Mouse (Mus musculus): ENCODE measurements around the gene Actn4. TPM values are rescaled to one million over a fixed set of nuclear protein-coding genes. Genes with fewer than 3 reads are reported as not detected.
A peak's percentile ranks its signal among the peaks of the same experiment; 100 is the strongest.

Actn4 gene
- polyA plus RNA-seq, 1 experiment from 2014 or later, result 134 TPM

DNA sequence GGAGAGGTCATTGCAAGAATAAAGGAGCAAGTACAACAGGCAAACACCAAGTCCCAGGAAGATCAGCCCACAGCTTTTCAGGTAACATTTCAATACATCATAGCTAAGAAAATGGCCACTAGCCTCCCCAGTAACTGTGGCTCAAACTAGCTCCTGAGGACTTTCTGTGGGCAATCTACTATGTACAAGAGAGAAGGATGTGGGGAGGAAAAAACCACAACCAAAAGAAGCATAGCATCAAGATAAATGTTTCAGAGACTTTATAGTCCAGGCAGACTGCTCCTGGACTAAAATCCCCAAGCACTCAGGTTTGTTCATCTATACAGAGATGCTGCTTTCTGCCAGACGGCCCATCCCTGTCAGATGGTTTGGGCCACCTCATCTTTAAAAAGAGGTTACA lies 5.9 kb downstream of the Actn4 start:
- H3K27ac ChIP-seq (replicated peaks), result no peak overlapping the region
- no peak overlapping the region for H3K4me3 ChIP-seq
- H3K9me3 ChIP-seq, result no peaks in the 10 kb centered on the region
- H3K4me1 ChIP-seq, result peaks cover 58% of the 10 kb centered on the region
- ATAC-seq (replicated peaks), result no peak
- WGBS, result 86% methylated on average over 1 of the region's 1 CpGs
- H3K9ac ChIP-seq (replicated peaks), result no peak overlapping the region
- no peak overlapping the region for H3K4me2 ChIP-seq (replicated peaks)
- H3K27me3 ChIP-seq, result no peaks in the 10 kb centered on the region
- no peaks in the 10 kb centered on the region for H3K36me3 ChIP-seq

DNA sequence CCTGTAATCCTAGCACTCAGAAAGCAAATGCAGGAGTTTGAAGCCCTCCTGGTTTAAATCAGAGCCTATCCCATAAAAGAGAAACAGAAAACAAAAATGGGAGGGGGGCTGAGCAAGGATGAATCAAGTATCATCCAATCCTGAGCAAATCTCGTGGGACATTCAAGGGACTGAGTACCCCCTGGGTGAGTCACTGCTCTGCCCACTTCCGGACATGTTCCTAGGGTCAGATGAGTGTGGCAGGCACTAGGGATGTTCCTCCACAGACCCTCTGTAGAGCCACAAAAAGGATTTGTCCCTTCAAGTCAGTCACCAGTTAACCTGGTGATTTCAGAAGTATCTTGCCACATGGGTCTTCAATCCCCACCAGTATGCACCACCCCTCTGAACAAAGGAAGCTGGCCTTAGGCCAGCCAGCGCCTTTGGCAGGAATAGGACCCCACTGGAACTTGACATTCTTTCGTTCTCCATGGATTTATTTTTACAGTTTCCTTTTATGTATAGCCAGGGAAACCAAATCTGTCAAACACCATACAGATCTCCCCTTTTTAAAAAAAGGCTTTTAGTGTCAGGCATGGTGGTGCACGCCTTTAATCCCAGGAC lies 6.7 kb downstream of the Actn4 start:
- H3K9ac ChIP-seq (replicated peaks), result no peak overlapping the region
- 39% methylated on average over 5 of the region's 5 CpGs for WGBS
- no peak overlapping the region for H3K27ac ChIP-seq (replicated peaks)

DNA sequence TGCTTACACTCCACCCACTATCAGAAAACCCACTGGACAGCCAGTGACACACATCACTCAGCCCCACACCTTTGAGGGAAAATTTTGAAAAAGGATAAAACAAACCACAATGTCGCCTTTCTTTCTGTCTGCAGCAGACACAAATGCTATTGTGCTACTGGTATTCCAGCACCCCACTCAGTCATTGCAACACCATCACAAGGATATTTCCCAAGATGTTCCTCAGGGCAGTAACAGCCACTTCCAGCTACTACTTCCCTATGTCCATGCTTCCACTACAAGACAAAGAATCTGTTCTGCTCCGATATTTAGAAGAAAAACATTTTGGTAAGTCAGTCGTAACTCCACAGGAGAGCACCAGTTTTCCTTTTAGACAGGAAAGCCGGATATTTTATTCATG lies 7.4 kb downstream of the Actn4 start:
- H3K4me3 ChIP-seq, result no peak overlapping the region
- H3K27me3 ChIP-seq, result no peaks in the 10 kb centered on the region
- no peak overlapping the region for H3K9ac ChIP-seq (replicated peaks)
- ATAC-seq (replicated peaks), result no peak
- 81% methylated on average over 4 of the region's 4 CpGs for WGBS
- H3K36me3 ChIP-seq, result no peaks in the 10 kb centered on the region; the same call in 1 of the 2 replicates
- no peak overlapping the region for H3K4me2 ChIP-seq (replicated peaks)
- no peak overlapping the region for H3K27ac ChIP-seq (replicated peaks)
- H3K4me1 ChIP-seq, result peaks cover 43% of the 10 kb centered on the region
- no peaks in the 10 kb centered on the region for H3K9me3 ChIP-seq

More for the DNA sequence above, 6.7 kb downstream of the Actn4 start:
- Histone ChIP-seq H3K4me1 (peaks cover 50% of the 10 kb centered on the region), H3K4me2 (replicated peaks) (no peak overlapping the region), H3K27me3 (no peaks in the 10 kb centered on the region), H3K9me3 (no peaks in the 10 kb centered on the region), H3K36me3 (no peaks in the 10 kb centered on the region; the same call in 1 of the 2 replicates), H3K4me3 (no peak overlapping the region)
- ATAC-seq (replicated peaks), result no peak

DNA sequence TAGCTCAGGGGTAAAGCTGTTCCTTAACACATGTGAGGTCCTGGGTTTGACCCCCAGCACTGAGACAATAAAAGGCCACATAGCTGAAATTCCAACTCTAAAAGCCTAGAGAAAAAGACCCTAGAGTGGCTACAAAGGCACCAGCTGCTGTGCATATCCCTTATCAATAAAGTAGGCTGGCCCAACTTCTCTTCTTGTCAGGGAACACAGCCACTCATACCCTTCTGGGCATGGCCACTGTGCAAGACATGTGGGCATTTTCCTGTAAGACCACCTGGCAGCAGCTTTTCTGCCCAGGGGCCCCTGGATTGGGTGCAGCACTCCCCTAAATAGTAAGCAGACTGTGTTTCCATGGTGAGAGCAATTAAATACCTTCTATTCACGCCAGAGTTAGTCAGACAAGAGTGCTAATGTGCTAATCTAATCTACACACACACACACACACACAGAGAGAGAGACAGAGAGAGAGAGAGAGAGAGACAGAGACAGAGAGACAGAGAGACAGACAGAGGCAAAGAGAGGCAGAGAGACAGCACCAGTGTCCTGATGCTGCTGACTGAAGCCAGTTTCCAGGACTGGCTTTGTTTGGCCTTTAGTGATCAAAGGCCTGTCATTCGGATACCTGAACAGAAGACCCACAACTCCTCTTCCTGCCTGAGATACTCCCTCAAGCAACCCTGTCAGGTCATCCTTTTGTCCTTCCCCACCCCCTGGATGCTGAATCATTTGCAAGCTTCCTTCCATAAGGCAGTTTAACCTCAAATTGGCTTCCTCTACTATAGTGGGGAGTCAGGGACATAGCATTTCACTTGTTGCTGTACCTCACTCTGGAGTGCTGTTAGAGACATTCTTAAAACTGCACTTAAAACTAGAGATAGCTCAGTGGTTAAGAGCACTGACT lies 8.4 kb downstream of the Actn4 start:
- H3K4me1 ChIP-seq, result peaks cover 33% of the 10 kb centered on the region
- no peaks in the 10 kb centered on the region; the same call in 1 of the 2 replicates for H3K36me3 ChIP-seq
- H3K27me3 ChIP-seq, result no peaks in the 10 kb centered on the region
- no peak overlapping the region for H3K4me2 ChIP-seq (replicated peaks)
- no peak overlapping the region for H3K4me3 ChIP-seq
- H3K27ac ChIP-seq (replicated peaks), result peak overlapping the region; percentile 61
- H3K9ac ChIP-seq (replicated peaks), result no peak overlapping the region
- WGBS, result 2% methylated on average over 2 of the region's 2 CpGs
- no peaks in the 10 kb centered on the region for H3K9me3 ChIP-seq
- ATAC-seq (replicated peaks), result peak; percentile 92

DNA sequence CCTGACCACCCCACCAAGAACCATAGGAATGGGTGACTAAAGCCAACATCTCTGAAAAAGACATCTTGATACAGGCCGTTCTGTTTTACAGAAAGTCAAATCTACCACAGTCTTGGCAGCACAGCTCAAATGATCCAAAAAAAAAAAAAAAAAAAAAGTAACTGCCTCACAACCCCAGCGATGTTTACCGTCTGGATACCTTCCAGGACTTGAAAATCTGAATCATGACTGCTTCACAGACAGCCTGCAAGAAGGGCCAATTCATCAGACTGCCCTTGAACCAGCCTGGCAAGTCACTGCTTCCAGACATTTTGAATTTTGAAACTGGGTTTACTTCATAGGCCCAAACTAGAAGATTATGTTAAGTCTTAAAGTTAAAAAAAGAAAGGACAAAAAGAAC lies 9.4 kb downstream of the Actn4 start:
- no peak overlapping the region for H3K4me2 ChIP-seq (replicated peaks)
- no peaks in the 10 kb centered on the region for H3K27me3 ChIP-seq
- 19% methylated on average over 3 of the region's 3 CpGs for WGBS
- no peak for ATAC-seq (replicated peaks)
- H3K4me1 ChIP-seq, result peaks cover 25% of the 10 kb centered on the region
- H3K9me3 ChIP-seq, result no peaks in the 10 kb centered on the region
- no peak overlapping the region for H3K9ac ChIP-seq (replicated peaks)
- H3K4me3 ChIP-seq, result no peak overlapping the region
- H3K36me3 ChIP-seq, result no peaks in the 10 kb centered on the region; the same call in 1 of the 2 replicates
- H3K27ac ChIP-seq (replicated peaks), result peak overlapping the region; percentile 61

DNA sequence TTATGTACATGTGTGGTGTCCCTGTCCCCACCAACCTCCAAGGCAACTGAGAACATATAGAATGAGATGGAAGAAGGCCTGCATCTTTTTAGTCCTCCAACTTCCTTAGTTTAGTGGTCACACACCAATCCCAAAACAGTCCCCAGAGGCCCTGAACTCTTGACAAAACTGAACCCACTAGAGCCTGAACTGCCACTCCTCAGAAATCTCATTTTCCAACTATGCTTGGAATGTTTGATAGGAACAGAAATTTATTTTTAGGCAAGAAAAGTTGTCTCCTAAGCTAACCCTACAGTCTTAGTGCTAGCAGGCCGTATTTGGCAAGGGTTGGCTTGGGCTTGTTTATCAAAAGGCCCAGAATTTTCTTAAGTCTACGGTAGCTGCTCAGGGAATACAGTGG lies 10.4 kb downstream of the Actn4 start:
- WGBS, result 91% methylated on average over 2 of the region's 2 CpGs
- ATAC-seq (replicated peaks), result no peak
- H3K4me1 ChIP-seq, result peaks cover 26% of the 10 kb centered on the region
- no peak overlapping the region for H3K27ac ChIP-seq (replicated peaks)
- no peaks in the 10 kb centered on the region for H3K27me3 ChIP-seq
- H3K9me3 ChIP-seq, result no peaks in the 10 kb centered on the region
- H3K4me3 ChIP-seq, result no peak overlapping the region
- H3K36me3 ChIP-seq, result no peaks in the 10 kb centered on the region; the same call in 1 of the 2 replicates
- no peak overlapping the region for H3K4me2 ChIP-seq (replicated peaks)
- H3K9ac ChIP-seq (replicated peaks), result no peak overlapping the region

DNA sequence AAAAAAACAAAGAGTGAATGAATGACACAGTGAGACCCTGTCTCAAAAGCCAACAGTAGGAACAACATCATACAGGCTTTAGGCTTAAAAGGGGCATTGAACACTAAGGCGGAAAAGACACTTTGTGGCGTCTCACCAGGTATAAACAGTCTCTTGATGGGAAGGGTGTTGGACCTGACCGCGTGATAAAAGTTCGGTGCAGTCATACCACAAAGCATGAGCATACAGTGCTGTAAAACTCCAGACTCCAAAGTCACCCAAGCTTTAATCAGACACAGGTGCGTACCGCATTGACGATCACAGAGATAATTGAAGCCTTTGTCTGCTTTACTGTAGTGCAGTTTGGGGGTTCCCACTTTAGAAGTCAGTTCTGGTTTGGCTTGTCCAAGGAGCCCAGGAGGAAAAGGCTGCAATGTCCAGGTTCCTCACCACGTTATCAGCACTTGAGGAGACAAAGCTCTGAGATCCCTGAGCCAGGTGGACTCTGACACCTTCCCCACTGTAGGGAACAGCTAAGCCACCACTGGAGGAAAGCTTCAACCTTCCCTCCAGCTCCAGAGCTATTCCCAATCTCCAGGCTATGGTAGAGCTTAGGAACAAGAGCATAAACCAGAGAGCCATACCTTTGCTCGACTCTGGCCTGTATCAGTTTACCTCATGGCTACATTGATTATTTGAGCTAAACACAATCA lies 11.6 kb downstream of the Actn4 start:
- no peak overlapping the region for H3K4me3 ChIP-seq
- H3K9ac ChIP-seq (replicated peaks), result no peak overlapping the region
- H3K4me1 ChIP-seq, result peaks cover 39% of the 10 kb centered on the region
- H3K9me3 ChIP-seq, result no peaks in the 10 kb centered on the region
- ATAC-seq (replicated peaks), result no peak
- H3K4me2 ChIP-seq (replicated peaks), result no peak overlapping the region
- H3K27me3 ChIP-seq, result no peaks in the 10 kb centered on the region
- no peaks in the 10 kb centered on the region; the same call in 1 of the 2 replicates for H3K36me3 ChIP-seq
- WGBS, result 95% methylated on average over 10 of the region's 10 CpGs
- no peak overlapping the region for H3K27ac ChIP-seq (replicated peaks)

DNA sequence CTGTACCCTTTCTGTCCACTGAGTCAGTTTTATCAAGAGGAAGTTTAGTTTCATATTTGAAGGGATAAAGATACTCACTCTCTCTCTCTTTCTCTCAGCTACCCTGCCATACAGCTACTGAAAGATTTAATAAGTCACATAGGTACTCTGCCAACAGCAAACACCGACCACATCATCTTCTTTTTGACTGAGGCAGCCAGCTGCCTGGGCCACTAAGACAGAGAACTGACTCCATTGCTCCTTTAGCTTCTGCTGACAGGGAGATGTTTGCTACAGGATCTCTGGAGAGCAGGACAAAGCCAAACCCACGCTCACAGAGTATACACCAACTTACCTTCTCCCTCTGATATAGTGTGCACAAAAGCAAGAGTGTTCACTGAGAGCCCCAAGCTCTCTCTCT lies 12.8 kb downstream of the Actn4 start:
- Histone ChIP-seq H3K27me3 (no peaks in the 10 kb centered on the region), H3K36me3 (no peaks in the 10 kb centered on the region; the same call in 1 of the 2 replicates), H3K4me1 (peaks cover 46% of the 10 kb centered on the region), H3K9ac (replicated peaks) (no peak overlapping the region), H3K27ac (replicated peaks) (no peak overlapping the region), H3K4me3 (no peak overlapping the region), H3K9me3 (no peaks in the 10 kb centered on the region), H3K4me2 (replicated peaks) (no peak overlapping the region)
- no peak for ATAC-seq (replicated peaks)
- 82% methylated on average over 2 of the region's 2 CpGs for WGBS

DNA sequence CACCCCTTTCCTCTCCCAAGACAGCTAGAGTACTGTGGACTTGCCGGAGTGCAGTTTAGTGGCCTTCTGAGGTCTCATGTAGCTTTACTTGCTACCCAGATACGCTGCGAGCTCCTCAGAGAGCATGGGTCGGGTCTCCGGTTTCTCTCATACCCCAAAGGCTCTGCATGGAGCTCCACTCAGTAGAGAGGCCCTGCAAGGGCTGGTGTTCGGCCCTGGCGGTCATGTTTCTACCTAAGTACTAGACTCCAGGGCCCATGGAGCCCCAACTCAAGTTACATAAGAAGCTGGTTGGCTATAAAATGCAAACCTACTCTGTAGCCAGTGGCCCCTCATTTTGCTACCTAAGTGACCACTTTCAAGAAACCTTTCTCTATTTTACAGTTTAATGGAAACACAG lies 13.4 kb downstream of the Actn4 start:
- WGBS, result 96% methylated on average over 7 of the region's 7 CpGs
- H3K9ac ChIP-seq (replicated peaks), result no peak overlapping the region

DNA sequence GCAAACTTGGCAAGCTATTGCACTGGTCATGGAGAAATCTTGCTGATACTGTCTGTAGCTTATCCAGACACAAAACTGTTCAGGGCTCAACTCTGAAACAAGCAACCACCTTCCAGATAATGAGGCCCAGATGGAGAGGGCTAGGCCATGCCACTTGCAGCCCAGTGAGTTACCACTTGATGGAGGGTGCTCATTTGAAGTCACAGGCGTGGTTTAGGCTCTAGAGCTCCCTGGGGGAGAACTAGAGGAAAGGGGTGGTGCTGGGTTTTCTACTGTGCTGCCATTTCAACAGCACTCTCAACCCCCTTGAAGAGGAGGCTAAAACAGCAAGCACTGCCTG lies 15.9 kb downstream of the Actn4 start:
- H3K9me3 ChIP-seq, result no peaks in the 10 kb centered on the region
- H3K4me2 ChIP-seq (replicated peaks), result no peak overlapping the region
- no peaks in the 10 kb centered on the region; the same call in 1 of the 2 replicates for H3K36me3 ChIP-seq
- no peaks in the 10 kb centered on the region for H3K27me3 ChIP-seq
- H3K9ac ChIP-seq (replicated peaks), result no peak overlapping the region
- H3K4me1 ChIP-seq, result peaks cover 29% of the 10 kb centered on the region
- 34% methylated on average over 1 of the region's 1 CpGs for WGBS
- no peak for ATAC-seq (replicated peaks)
- no peak overlapping the region for H3K27ac ChIP-seq (replicated peaks)
- H3K4me3 ChIP-seq, result no peak overlapping the region

More for the DNA sequence above, 13.4 kb downstream of the Actn4 start:
- no peak for ATAC-seq (replicated peaks)
- peaks cover 44% of the 10 kb centered on the region for H3K4me1 ChIP-seq
- H3K4me3 ChIP-seq, result no peak overlapping the region
- no peaks in the 10 kb centered on the region for H3K27me3 ChIP-seq
- H3K9me3 ChIP-seq, result no peaks in the 10 kb centered on the region
- H3K27ac ChIP-seq (replicated peaks), result no peak overlapping the region
- H3K4me2 ChIP-seq (replicated peaks), result no peak overlapping the region
- no peaks in the 10 kb centered on the region; the same call in 1 of the 2 replicates for H3K36me3 ChIP-seq

DNA sequence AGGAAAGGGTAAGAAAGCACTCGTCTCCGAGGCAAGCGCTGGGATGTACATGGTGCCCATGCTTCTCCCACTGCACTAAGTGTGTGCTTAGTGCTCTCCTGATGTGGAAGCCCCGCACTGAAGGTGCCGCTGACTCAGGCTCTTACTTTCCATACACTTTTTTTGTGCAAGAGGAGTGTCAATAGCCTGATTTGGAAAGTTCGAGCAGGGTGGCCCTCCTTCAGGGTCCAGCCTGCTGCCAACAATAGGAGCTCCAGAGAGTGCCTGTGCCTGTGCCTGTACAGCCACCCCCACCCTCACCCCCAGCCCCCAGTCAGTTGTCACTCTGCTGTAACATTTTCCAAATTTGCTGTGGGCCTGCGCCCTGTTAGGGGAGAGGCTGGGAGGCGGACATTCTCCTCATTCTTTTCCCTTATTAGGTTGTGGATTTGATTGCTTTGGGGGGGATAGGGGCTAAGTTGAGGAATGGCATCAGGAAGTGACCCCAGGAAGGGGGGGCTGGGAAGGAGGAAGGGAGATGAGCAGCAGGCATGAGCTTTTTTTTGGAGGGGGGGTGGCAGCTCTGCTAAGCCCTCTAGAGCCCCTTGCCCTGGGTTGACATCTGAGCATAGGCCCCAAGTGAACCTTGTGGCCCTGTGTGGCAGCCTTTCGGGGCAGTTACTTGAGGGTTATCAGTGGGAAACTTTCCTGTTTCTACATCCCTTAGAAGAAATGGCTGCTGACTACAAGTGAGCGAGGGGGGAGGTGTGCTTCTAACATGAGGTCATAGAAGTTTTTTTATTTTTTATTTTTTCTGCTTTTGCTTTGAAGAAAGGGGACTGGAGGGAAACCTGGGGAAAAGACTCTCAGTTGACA lies 16.5 kb downstream of the Actn4 start:
- Histone ChIP-seq H3K27me3 (no peaks in the 10 kb centered on the region), H3K4me2 (replicated peaks) (no peak overlapping the region), H3K27ac (replicated peaks) (peak overlapping the region; percentile 47), H3K4me3 (no peak overlapping the region), H3K9ac (replicated peaks) (no peak overlapping the region), H3K4me1 (peaks cover 29% of the 10 kb centered on the region), H3K36me3 (no peaks in the 10 kb centered on the region; the same call in 1 of the 2 replicates), H3K9me3 (no peaks in the 10 kb centered on the region)
- peak; percentile 69 for ATAC-seq (replicated peaks)
- 17% methylated on average over 10 of the region's 10 CpGs for WGBS
